Mouse (Mus musculus) intestine, postnatal 0 days (tissue): ENCODE measurements around the gene Car9. TPM values are rescaled to one million over a fixed set of nuclear protein-coding genes. Genes with fewer than 3 reads are reported as not detected.

Source experiments
- ATAC-seq: fragments of 200-750 bp; cut with Nextera tagmentation; 2 replicates; pipeline ENCODE4 v1.8.0; 2017; ENCODE audit warnings: mild to moderate bottlenecking, moderate TSS enrichment, moderate library complexity
- H3K27ac ChIP-seq: fragments of 300-500 bp; sonication (generic); 2 replicates; pipeline ENCODE4 v1.5.1; 2014; ENCODE audit warnings: mild to moderate bottlenecking, low read depth, low read length, moderate library complexity
- H3K27me3 ChIP-seq: fragments of 300-500 bp; sonication (generic); replicated peaks from 2 replicates; pipeline ENCODE4 v1.6.1; 2014; ENCODE audit warnings: low read length, mixed read lengths; ENCODE audit not compliant: control insufficient read depth, insufficient read depth
- H3K36me3 ChIP-seq: fragments of 300-500 bp; sonication (generic); 2 replicates; pipeline ENCODE4 v1.6.1; 2014; ENCODE audit warnings: mild to moderate bottlenecking, moderate library complexity; ENCODE audit not compliant: control insufficient read depth, insufficient read depth
- H3K4me1 ChIP-seq: fragments of 300-500 bp; sonication (generic); replicated peaks from 2 replicates; pipeline ENCODE4 v1.6.1; 2014; ENCODE audit warnings: antibody characterized with exemption, low read length, mixed read lengths; ENCODE audit not compliant: control insufficient read depth, insufficient read depth
- H3K4me2 ChIP-seq: fragments of 300-500 bp; sonication (generic); replicated peaks from 2 replicates; pipeline ENCODE4 v1.6.1; 2014; ENCODE audit warnings: low read depth, mild to moderate bottlenecking, moderate library complexity
- H3K4me3 ChIP-seq: fragments of 300-500 bp; sonication (generic); 2 replicates; pipeline ENCODE4 v1.5.1; 2014; ENCODE audit warnings: low read depth, low read length
- H3K9ac ChIP-seq: fragments of 300-500 bp; sonication (generic); 2 replicates; pipeline ENCODE4 v1.6.1; 2014; ENCODE audit warnings: mild to moderate bottlenecking, low read depth, low read length
- H3K9me3 ChIP-seq: fragments of 300-500 bp; sonication (generic); 2 replicates; pipeline ENCODE4 v1.6.1; 2016; ENCODE audit warnings: mixed run types; ENCODE audit not compliant: control insufficient read depth
- CTCF ChIP-seq: sonication (generic); IDR thresholded peaks from 2 replicates; pipeline ENCODE4 v1.5.1; 2016; ENCODE audit warnings: low read depth, mild to moderate bottlenecking, control low read depth, antibody characterized with exemption, moderate library complexity
- WGBS: fragments of 180-500 bp; shearing (Covaris S2); extraction: QIAGEN DNeasy Blood & Tissue Kit; methylation state at CpG from one replicate; pipeline ENCODE4 v1.1.7; 2014; 5-methylcytosine and 5-hydroxymethylcytosine counted together
- polyA plus RNA-seq: library from polyadenylated mRNA; unstranded; fragments of >200 nt; fragmentation: Nextera tagmentation; extraction: Ambion mirVana; gene quantifications from 2 replicates; pipeline ENCODE4 v1.2.1, GENCODE M21; 2015

Gene Car9
- polyA plus RNA-seq, 1 experiment from 2014 or later = 5.4 TPM

- Histone ChIP-seq H3K27ac (no peak overlapping the region), H3K4me2 (no peak overlapping the region), H3K9me3 (no peaks in the 10 kb centered on the region), H3K4me3 (no peak overlapping the region), H3K36me3 (peaks cover 60% of the 10 kb centered on the region), H3K4me1 (peaks cover 2% of the 10 kb centered on the region; the same call in 1 of the 2 replicates), H3K27me3 (no peaks in the 10 kb centered on the region), H3K9ac (no peak overlapping the region)
- WGBS = 90% methylated on average over 7 of the region's 7 CpGs
- ATAC-seq = no peak
- TF ChIP-seq CTCF = no peak
Measured at GRCm38 (mm10) chr4:43555926-43556325, 49.2 kb downstream of the Car9 start.

GRCm38 (mm10) chr4:43558028-43558630 is 51.4 kb downstream of the Car9 start:
- no peak for TF ChIP-seq CTCF
- Histone ChIP-seq H3K4me2 (peak overlapping the region; percentile 72), H3K4me1 (peaks cover 2% of the 10 kb centered on the region; the same call in 1 of the 2 replicates), H3K9ac (no peak overlapping the region), H3K27ac (peak overlapping the region; percentile 61; the same call in 1 of the 2 replicates), H3K36me3 (peaks cover 38% of the 10 kb centered on the region), H3K27me3 (no peaks in the 10 kb centered on the region), H3K4me3 (0 out of 2 replicates have a peak overlapping the region, but pooled peaks have one; percentile 10), H3K9me3 (no peaks in the 10 kb centered on the region)
- no peak for ATAC-seq
- 24% methylated on average over 5 of the region's 5 CpGs for WGBS

- TF ChIP-seq CTCF = no peak
- no peaks in the 10 kb centered on the region for H3K27me3 ChIP-seq
- peaks cover 31% of the 10 kb centered on the region for H3K36me3 ChIP-seq
- no peaks in the 10 kb centered on the region for H3K9me3 ChIP-seq
- ATAC-seq = no peak
- H3K4me2 ChIP-seq = peak overlapping the region; percentile 72
- H3K27ac ChIP-seq = peak overlapping the region; percentile 61
- H3K4me3 ChIP-seq = 0 out of 2 replicates have a peak overlapping the region, but pooled peaks have one; percentile 10
- H3K4me1 ChIP-seq = peaks cover 2% of the 10 kb centered on the region; the same call in 1 of the 2 replicates
- 26% methylated on average over 13 of the region's 13 CpGs for WGBS
- H3K9ac ChIP-seq = peak overlapping the region; percentile 31; the same call in 1 of the 2 replicates
Measured at GRCm38 (mm10) chr4:43558631-43559356, 52.0 kb downstream of the Car9 start.

GRCm38 (mm10) chr4:43559519-43560242 is 52.9 kb downstream of the Car9 start:
- no peak for ATAC-seq
- peak overlapping the region; percentile 37; the same call in 1 of the 2 replicates for H3K27ac ChIP-seq
- TF ChIP-seq CTCF = no peak
- no peak overlapping the region for H3K9ac ChIP-seq
- no peaks in the 10 kb centered on the region for H3K27me3 ChIP-seq
- H3K4me1 ChIP-seq = peaks cover 2% of the 10 kb centered on the region; the same call in 1 of the 2 replicates
- H3K36me3 ChIP-seq = peaks cover 24% of the 10 kb centered on the region
- no peaks in the 10 kb centered on the region for H3K9me3 ChIP-seq
- H3K4me2 ChIP-seq = peak overlapping the region; percentile 72
- H3K4me3 ChIP-seq = peak overlapping the region; percentile 81
- 65% methylated on average over 13 of the region's 13 CpGs for WGBS

GRCm38 (mm10) chr4:43560243-43560611 is 53.5 kb downstream of the Car9 start:
- ATAC-seq = no peak
- H3K9me3 ChIP-seq = no peaks in the 10 kb centered on the region
- WGBS = 29% methylated on average over 6 of the region's 6 CpGs
- H3K4me3 ChIP-seq = peak overlapping the region; percentile 81
- H3K27ac ChIP-seq = no peak overlapping the region; the same call in 1 of the 2 replicates
- peaks cover 2% of the 10 kb centered on the region; the same call in 1 of the 2 replicates for H3K4me1 ChIP-seq
- no peaks in the 10 kb centered on the region for H3K27me3 ChIP-seq
- no peak overlapping the region for H3K9ac ChIP-seq
- H3K36me3 ChIP-seq = peaks cover 24% of the 10 kb centered on the region
- peak overlapping the region; percentile 72 for H3K4me2 ChIP-seq
- TF ChIP-seq CTCF = no peak

- Histone ChIP-seq H3K4me2 (peak overlapping the region; percentile 72), H3K36me3 (peaks cover 24% of the 10 kb centered on the region), H3K27me3 (no peaks in the 10 kb centered on the region), H3K4me1 (peaks cover 2% of the 10 kb centered on the region; the same call in 1 of the 2 replicates), H3K9me3 (no peaks in the 10 kb centered on the region), H3K9ac (peak overlapping the region; percentile 87), H3K4me3 (peak overlapping the region; percentile 81), H3K27ac (peak overlapping the region; percentile 36; the same call in 1 of the 2 replicates)
- no peak for TF ChIP-seq CTCF
- no peak for ATAC-seq
- WGBS = 10% methylated on average over 2 of the region's 2 CpGs
Measured at GRCm38 (mm10) chr4:43560976-43561375, 54.2 kb downstream of the Car9 start.
